ENCODE assay signal across 11 mouse cellular contexts in genomic region chr1:85933226-85933625, GRCm38 (mm10). TPM values are rescaled to one million over a fixed set of nuclear protein-coding genes. Genes with fewer than 3 reads are reported as not detected.
DNase-seq lines count a peak whose midpoint lies in the region; ATAC-seq lines count a peak whose summit lies in the region.
"Had no signal": no experiment of that assay in that cellular context is flagged by ENCODE, and none has a peak within 500 bp of the region (broad histone marks: within the 10 kb centered on the region; RNA-seq: fewer than 3 reads in every experiment).

No protein-coding gene starts in this region.

- H3K4me3 ChIP-seq in hindbrain, embryonic 14.5 days (replicated peaks; ENCODE audit: low read length), result no peak overlapping the region
- H3K4me3 ChIP-seq in midbrain, embryonic 11.5 days (ENCODE audit: low read depth, low read length), result no peak overlapping the region
- H3K4me3 ChIP-seq: erythroblast, embryonic 14.5 days had no signal

- ATAC-seq in hindbrain, embryonic 14.5 days (ENCODE audit: low FRiP score), result no peak
- peak; percentile 28 for ATAC-seq in midbrain, embryonic 11.5 days (ENCODE audit: low FRiP score)

- H3K27ac ChIP-seq in hindbrain, embryonic 14.5 days, result peak overlapping the region; percentile 35; the same call in 1 of the 2 replicates
- H3K27ac ChIP-seq in midbrain, embryonic 11.5 days (ENCODE audit: low read depth, low read length), result no peak overlapping the region

- peak overlapping the region; percentile 12; the same call in 1 of the 2 replicates for H3K9ac ChIP-seq in hindbrain, embryonic 14.5 days
- H3K9ac ChIP-seq in midbrain, embryonic 11.5 days (ENCODE audit: low read length), result no peak overlapping the region

- peak; percentile 24 for DNase-seq in embryo, embryonic 11 days
- no peak for DNase-seq in embryo, embryonic 10 days (ENCODE audit: low spot score)
- peak; percentile 12 for DNase-seq in CD4-positive helper T cell, adult 2 months (ENCODE audit: low read depth, low spot score)
- no peak for DNase-seq in hindbrain, embryonic 14.5 days (ENCODE audit: low spot score)
- DNase-seq in midbrain, embryonic 11.5 days (ENCODE audit: low spot score, missing footprints), result no peak
- no peak for DNase-seq in MN1 (ENCODE audit: low spot score)
- DNase-seq in thymus, adult 18-20 months, result no peak
- DNase-seq in gastrocnemius, postnatal 14 days, result no peak

- peaks cover 38% of the 10 kb centered on the region for H3K4me1 ChIP-seq in hindbrain, embryonic 14.5 days (replicated peaks; ENCODE audit: control insufficient read depth, insufficient read depth, low read length)
- H3K4me1 ChIP-seq in midbrain, embryonic 11.5 days (ENCODE audit: control insufficient read depth, insufficient read depth, low read length), result peaks cover 23% of the 10 kb centered on the region

- H3K9me3 ChIP-seq in hindbrain, embryonic 14.5 days (ENCODE audit: control insufficient read depth, low read length), result no peaks in the 10 kb centered on the region
- H3K9me3 ChIP-seq in midbrain, embryonic 11.5 days (ENCODE audit: control insufficient read depth, low read length), result no peaks in the 10 kb centered on the region

- peak overlapping the region; percentile 29 for H3K4me2 ChIP-seq in hindbrain, embryonic 14.5 days (replicated peaks)
- H3K4me2 ChIP-seq in midbrain, embryonic 11.5 days, result peak overlapping the region; percentile 2

- H3K36me3 ChIP-seq in hindbrain, embryonic 14.5 days (replicated peaks; ENCODE audit: control insufficient read depth, insufficient read depth), result no peaks in the 10 kb centered on the region
- no peaks in the 10 kb centered on the region for H3K36me3 ChIP-seq in midbrain, embryonic 11.5 days (ENCODE audit: control insufficient read depth, insufficient read depth, low read length)

- no peaks in the 10 kb centered on the region for H3K27me3 ChIP-seq in hindbrain, embryonic 14.5 days (ENCODE audit: control insufficient read depth, insufficient read depth, low read length)
- no peaks in the 10 kb centered on the region for H3K27me3 ChIP-seq in midbrain, embryonic 11.5 days (ENCODE audit: control insufficient read depth, insufficient read depth, low read length)

- intact Hi-C loops in gastrocnemius, postnatal 14 days (cut with DNase I; ENCODE audit: low total_unique reads), result no loop called here

- WGBS in hindbrain, embryonic 14.5 days, result 12% methylated on average over 7 of the region's 7 CpGs
- WGBS in midbrain, embryonic 11.5 days, result 26% methylated on average over 7 of the region's 7 CpGs

RNA-seq across cellular contexts. Expression of gene 4933407L21Rik, which starts 4.9 kb away (rescaled TPM):
- polyA plus RNA-seq in hindbrain, embryonic 14.5 days (2014; fragmentation: Nextera tagmentation; extraction: Ambion mirVana), result 4.8 and 7.5 TPM in 2 replicates
- 0.36 and 0.97 TPM in 2 replicates for polyA plus RNA-seq in midbrain, embryonic 11.5 days (2014; fragmentation: Nextera tagmentation; extraction: Ambion mirVana)
- total RNA-seq in gastrocnemius, postnatal 14 days (2021), result under 1 TPM; 0.31 to 0.33 TPM
- total RNA-seq: adrenal gland, adult 18-20 months; liver, adult 2 months had no signal
- polyA plus RNA-seq: erythroblast, embryonic 14.5 days; liver, adult 2 months had no signal

RNA-seq across cellular contexts. Expression of gene Gpr55, which starts 27.6 kb away (rescaled TPM):
- polyA plus RNA-seq in hindbrain, embryonic 14.5 days (2014; fragmentation: Nextera tagmentation; extraction: Ambion mirVana), result 0.09 and 0.13 TPM in 2 replicates
- polyA plus RNA-seq in midbrain, embryonic 11.5 days (2014; fragmentation: Nextera tagmentation; extraction: Ambion mirVana), result not detected in 2 replicates
- not detected for total RNA-seq in gastrocnemius, postnatal 14 days (2021)
- polyA plus RNA-seq: erythroblast, embryonic 14.5 days had no signal

RNA-seq across cellular contexts. Expression of gene Itm2c, which starts 39.1 kb away (rescaled TPM):
- 124 and 127 TPM in 2 replicates for polyA plus RNA-seq in hindbrain, embryonic 14.5 days (2014; fragmentation: Nextera tagmentation; extraction: Ambion mirVana)
- 78.1 and 78.7 TPM in 2 replicates for polyA plus RNA-seq in midbrain, embryonic 11.5 days (2014; fragmentation: Nextera tagmentation; extraction: Ambion mirVana)
- 10 to 100 TPM; 48.7 to 50.4 TPM for total RNA-seq in gastrocnemius, postnatal 14 days (2021)

Comparison
In these comparisons a context has a peak if more than half of its experiments do, and no peak if none do; other contexts are left out.
1. DNase-seq: peak in embryo, embryonic 11 days (single experiment) and CD4-positive helper T cell, adult 2 months (single experiment); none in embryo, embryonic 10 days (single experiment), hindbrain, embryonic 14.5 days (single experiment), midbrain, embryonic 11.5 days (single experiment), MN1 (single experiment), thymus, adult 18-20 months (0 of 2) and gastrocnemius, postnatal 14 days (single experiment).